Mouse (Mus musculus) hindbrain, embryonic 16.5 days (tissue): ENCODE measurements around the gene Ttc39a. TPM values are rescaled to one million over a fixed set of nuclear protein-coding genes. Genes with fewer than 3 reads are reported as not detected.
A peak's percentile ranks its signal among the peaks of the same experiment; 100 is the strongest.

ENCODE experiments used
- ATAC-seq: fragments of 200-750 bp; cut with Nextera tagmentation; 2 replicates; pipeline ENCODE4 v1.8.0; 2017; ENCODE audit warnings: moderate TSS enrichment, moderate library complexity
- H3K27ac ChIP-seq: fragments of 300-500 bp; sonication (generic); 2 replicates; pipeline ENCODE4 v1.5.1; 2014; ENCODE audit warnings: low read depth, mild to moderate bottlenecking, control low read depth, low read length, moderate library complexity
- H3K27me3 ChIP-seq: fragments of 300-500 bp; sonication (generic); replicated peaks from 2 replicates; pipeline ENCODE4 v1.6.1; 2014; ENCODE audit warnings: low read length; ENCODE audit not compliant: control insufficient read depth, insufficient read depth
- H3K36me3 ChIP-seq: fragments of 300-500 bp; sonication (generic); 2 replicates; pipeline ENCODE4 v1.6.1; 2014; ENCODE audit warnings: mild to moderate bottlenecking, low read length, moderate library complexity, mixed read lengths; ENCODE audit not compliant: control insufficient read depth, insufficient read depth
- H3K4me1 ChIP-seq: fragments of 300-500 bp; sonication (generic); 2 replicates; pipeline ENCODE4 v1.6.1; 2014; ENCODE audit warnings: low read depth, low read length; ENCODE audit not compliant: control insufficient read depth, insufficient read depth
- H3K4me2 ChIP-seq: fragments of 300-500 bp; sonication (generic); 2 replicates; pipeline ENCODE4 v1.6.1; 2014; ENCODE audit warnings: mild to moderate bottlenecking, low read length, control low read depth, moderate library complexity
- H3K4me3 ChIP-seq: fragments of 300-500 bp; sonication (generic); 2 replicates; pipeline ENCODE4 v1.5.1; 2014; ENCODE audit warnings: mild to moderate bottlenecking, low read length, control low read depth, moderate library complexity
- H3K9ac ChIP-seq: fragments of 300-500 bp; sonication (generic); 2 replicates; pipeline ENCODE4 v1.6.1; 2014; ENCODE audit warnings: low read depth, mild to moderate bottlenecking, control low read depth, low read length, moderate library complexity
- H3K9me3 ChIP-seq: fragments of 300-500 bp; sonication (generic); 2 replicates; pipeline ENCODE4 v1.6.1; 2014; ENCODE audit warnings: mild to moderate bottlenecking, low read length, moderate library complexity; ENCODE audit not compliant: control insufficient read depth
- WGBS: fragments of 180-500 bp; shearing (Covaris S2); extraction: QIAGEN DNeasy Blood & Tissue Kit; methylation state at CpG from one replicate; pipeline ENCODE4 v1.1.7; 2014; 5-methylcytosine and 5-hydroxymethylcytosine counted together
- polyA plus RNA-seq: library from polyadenylated mRNA; unstranded; fragments of >200 nt; fragmentation: Nextera tagmentation; extraction: Ambion mirVana; gene quantifications from 2 replicates; pipeline ENCODE4 v1.2.1, GENCODE M21; 2015

The Ttc39a gene
- polyA plus RNA-seq, 1 experiment from 2014 or later, result 5.0 TPM

DNA sequence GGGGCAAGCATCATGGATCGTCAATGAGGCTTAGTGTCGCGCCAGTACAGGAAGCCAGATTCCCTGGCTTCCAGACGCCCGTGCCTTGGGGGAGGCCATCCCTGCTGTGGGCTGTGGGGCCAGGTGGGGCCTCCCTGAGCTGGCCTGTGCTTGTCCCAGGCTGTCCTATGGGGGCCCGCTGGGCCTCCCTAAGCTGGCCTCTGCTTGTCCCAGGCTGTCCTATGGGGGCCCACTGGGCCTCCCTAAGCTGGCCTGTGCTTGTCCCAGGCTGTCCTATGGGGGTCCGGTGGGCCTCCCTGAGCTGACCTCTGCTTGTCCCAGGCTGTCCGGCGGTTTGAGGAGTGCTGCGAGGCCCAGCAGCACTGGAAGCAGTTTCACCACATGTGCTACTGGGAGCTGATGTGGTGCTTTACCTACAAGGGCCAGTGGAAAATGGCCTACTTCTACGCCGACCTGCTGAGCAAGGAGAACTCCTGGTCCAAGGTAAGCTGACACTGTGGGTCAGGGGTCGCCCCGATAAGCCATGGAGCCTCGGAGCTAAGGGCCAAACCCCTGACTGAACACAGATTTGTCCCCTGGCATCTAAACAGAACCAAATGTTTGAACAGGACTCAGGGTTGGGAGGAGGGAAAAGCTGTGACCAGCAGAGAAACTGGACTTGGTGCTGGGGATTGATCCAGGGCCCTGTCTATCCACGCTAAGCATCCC lies 26.4 kb downstream of the Ttc39a start:
- Histone ChIP-seq H3K27ac (no peak overlapping the region), H3K4me3 (no peak overlapping the region), H3K4me2 (no peak overlapping the region), H3K4me1 (no peaks in the 10 kb centered on the region), H3K9ac (no peak overlapping the region; the same call in 1 of the 2 replicates), H3K9me3 (no peaks in the 10 kb centered on the region), H3K36me3 (no peaks in the 10 kb centered on the region), H3K27me3 (no peaks in the 10 kb centered on the region)
- peak; percentile 51; the same call in 1 of the 2 replicates for ATAC-seq
- WGBS, result 81% methylated on average over 16 of the region's 16 CpGs

DNA sequence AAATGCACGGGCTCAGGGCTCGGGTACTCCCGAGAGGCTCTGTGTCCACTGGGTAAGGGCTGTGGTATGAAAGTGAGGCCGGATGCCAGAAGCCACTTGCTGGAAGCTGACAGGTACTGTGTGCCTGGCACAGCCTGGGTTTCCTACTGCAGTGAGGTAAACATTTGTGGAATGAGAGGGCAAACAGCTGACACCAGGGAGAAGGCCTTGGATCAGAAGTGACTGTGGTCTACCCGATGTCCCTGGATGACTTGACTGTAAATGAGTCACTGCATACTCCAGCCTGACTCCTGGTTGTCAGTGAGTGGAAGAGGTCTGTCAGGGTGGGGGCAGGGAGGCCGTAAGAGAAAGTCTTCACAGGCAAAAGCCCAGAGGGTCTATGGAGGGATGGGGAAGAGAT lies 27.2 kb downstream of the Ttc39a start:
- H3K4me2 ChIP-seq, result no peak overlapping the region
- H3K9me3 ChIP-seq, result no peaks in the 10 kb centered on the region
- 82% methylated on average over 6 of the region's 6 CpGs for WGBS
- no peak overlapping the region for H3K9ac ChIP-seq
- no peaks in the 10 kb centered on the region for H3K27me3 ChIP-seq
- no peak overlapping the region for H3K27ac ChIP-seq
- H3K4me1 ChIP-seq, result no peaks in the 10 kb centered on the region
- no peak overlapping the region for H3K4me3 ChIP-seq
- no peaks in the 10 kb centered on the region for H3K36me3 ChIP-seq
- ATAC-seq, result no peak

DNA sequence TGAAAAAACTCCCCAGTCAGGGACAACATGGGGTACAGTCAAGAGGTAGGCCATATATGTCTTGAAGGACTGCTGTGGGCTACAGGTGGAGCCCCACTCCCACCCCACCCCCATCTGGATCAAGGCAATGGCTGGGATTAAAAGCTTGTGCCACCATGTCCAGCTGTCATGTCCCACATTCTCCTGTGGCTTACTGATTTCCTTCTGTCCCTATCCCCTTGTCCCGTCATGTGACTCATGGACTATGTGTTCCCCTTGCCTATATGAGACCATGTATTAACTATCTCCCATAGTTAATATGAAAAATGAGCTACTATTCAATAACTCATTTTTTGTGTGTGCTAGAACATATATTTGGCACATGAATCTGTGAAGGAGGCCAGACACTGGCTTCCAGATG lies 27.8 kb downstream of the Ttc39a start:
- Histone ChIP-seq H3K27ac (no peak overlapping the region), H3K36me3 (no peaks in the 10 kb centered on the region), H3K4me3 (no peak overlapping the region), H3K9me3 (no peaks in the 10 kb centered on the region), H3K4me1 (no peaks in the 10 kb centered on the region), H3K27me3 (no peaks in the 10 kb centered on the region), H3K9ac (no peak overlapping the region), H3K4me2 (no peak overlapping the region)
- 100% methylated on average over 1 of the region's 1 CpGs for WGBS
- no peak for ATAC-seq

DNA sequence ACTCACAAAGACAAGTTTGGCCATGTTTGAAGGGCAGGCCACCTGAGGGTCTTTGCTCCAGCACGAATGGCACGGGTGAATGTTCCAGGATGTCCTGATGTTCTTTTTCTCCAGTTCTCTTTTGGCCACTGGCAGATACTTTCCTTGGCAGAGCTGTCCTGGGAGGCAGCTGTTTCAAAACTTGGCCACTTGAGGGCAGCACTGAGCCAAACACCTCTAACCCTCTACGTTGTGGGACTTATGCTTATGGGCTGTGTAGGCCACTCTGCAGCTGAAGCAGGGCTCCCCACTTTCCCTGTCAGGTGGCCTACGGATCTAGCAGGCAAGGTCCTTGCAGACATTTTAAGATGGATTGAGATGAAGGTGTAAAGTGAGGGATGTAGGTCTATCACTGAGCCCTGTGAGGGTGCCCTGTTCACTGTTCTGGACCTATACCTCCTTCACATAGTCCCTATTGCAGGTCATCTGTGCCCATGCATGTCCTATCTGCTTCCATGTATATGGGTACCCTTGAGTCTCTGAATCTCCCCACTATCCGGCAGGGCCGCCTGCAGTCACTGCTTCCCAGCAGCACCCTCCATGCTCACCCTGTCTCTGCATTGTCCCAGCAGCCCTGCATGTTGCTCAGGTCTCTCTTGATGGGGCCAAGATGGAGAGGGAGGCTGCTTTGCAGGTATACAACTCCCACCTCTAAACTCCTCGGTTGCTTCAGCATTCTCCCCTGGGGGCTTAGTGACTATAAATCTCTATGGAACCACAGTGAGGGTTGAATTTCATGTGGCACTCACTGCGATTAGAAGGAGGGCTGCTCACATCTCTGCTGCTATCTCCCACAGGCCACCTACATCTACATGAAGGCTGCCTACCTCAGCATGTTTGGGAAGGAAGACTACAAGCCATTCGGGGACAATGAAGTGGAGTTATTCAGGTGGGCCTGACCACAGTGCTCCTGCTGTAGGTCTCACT lies 31.8 kb downstream of the Ttc39a start:
- H3K4me1 ChIP-seq, result no peaks in the 10 kb centered on the region
- ATAC-seq, result peak; percentile 78
- no peaks in the 10 kb centered on the region for H3K9me3 ChIP-seq
- WGBS, result 54% methylated on average over 9 of the region's 9 CpGs
- no peak overlapping the region for H3K4me3 ChIP-seq
- H3K36me3 ChIP-seq, result no peaks in the 10 kb centered on the region
- H3K9ac ChIP-seq, result no peak overlapping the region
- no peaks in the 10 kb centered on the region for H3K27me3 ChIP-seq
- no peak overlapping the region for H3K4me2 ChIP-seq
- H3K27ac ChIP-seq, result no peak overlapping the region

DNA sequence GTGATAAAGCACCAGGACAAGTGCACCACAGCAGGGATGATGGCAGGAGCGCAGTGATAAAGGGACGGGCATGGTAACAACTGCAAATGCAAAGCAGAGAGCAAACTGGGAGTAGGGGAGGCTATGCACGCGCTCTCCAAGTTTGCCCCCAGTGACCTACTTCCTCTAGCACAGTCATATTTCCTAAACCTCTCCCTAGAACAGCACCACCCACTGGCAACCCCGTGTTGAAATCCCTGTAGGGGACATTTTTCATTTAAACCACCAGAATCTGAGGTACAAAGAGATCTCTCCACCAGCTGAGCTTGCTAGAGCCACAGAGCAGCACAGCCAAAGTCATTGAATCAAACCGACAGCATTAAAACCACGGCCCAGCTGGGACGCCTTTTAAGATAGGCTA lies 32.7 kb downstream of the Ttc39a start:
- no peak overlapping the region for H3K27ac ChIP-seq
- no peak overlapping the region for H3K9ac ChIP-seq
- 76% methylated on average over 8 of the region's 8 CpGs for WGBS
- H3K36me3 ChIP-seq, result no peaks in the 10 kb centered on the region
- ATAC-seq, result no peak
- no peak overlapping the region for H3K4me3 ChIP-seq
- no peaks in the 10 kb centered on the region for H3K27me3 ChIP-seq
- no peaks in the 10 kb centered on the region for H3K4me1 ChIP-seq
- no peak overlapping the region for H3K4me2 ChIP-seq
- H3K9me3 ChIP-seq, result no peaks in the 10 kb centered on the region

DNA sequence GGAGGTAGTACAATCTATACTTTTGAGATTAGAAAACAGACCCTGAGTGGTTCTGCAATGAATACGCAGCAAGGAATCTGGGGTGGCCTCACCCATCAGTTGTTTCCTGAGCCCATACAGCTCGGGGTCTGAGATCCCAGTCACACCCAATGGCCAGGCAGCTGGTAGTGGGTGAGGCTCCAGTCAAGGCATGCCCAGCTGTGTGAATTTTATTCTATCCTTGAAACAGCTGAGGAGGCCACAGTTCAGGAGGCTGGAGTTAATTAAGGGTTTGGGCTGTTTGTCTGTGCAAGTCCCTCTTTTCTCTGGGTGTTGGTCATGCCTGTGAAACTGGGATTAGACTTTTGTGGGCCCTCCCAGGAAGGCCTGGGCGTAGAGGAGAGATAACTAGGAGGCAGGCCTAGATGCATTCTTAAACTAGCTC lies 33.4 kb downstream of the Ttc39a start:
- no peaks in the 10 kb centered on the region for H3K9me3 ChIP-seq
- H3K36me3 ChIP-seq, result no peaks in the 10 kb centered on the region
- 84% methylated on average over 3 of the region's 3 CpGs for WGBS
- H3K4me1 ChIP-seq, result no peaks in the 10 kb centered on the region
- ATAC-seq, result no peak
- H3K4me2 ChIP-seq, result no peak overlapping the region
- H3K27me3 ChIP-seq, result no peaks in the 10 kb centered on the region
- H3K27ac ChIP-seq, result no peak overlapping the region
- no peak overlapping the region for H3K4me3 ChIP-seq
- H3K9ac ChIP-seq, result no peak overlapping the region

DNA sequence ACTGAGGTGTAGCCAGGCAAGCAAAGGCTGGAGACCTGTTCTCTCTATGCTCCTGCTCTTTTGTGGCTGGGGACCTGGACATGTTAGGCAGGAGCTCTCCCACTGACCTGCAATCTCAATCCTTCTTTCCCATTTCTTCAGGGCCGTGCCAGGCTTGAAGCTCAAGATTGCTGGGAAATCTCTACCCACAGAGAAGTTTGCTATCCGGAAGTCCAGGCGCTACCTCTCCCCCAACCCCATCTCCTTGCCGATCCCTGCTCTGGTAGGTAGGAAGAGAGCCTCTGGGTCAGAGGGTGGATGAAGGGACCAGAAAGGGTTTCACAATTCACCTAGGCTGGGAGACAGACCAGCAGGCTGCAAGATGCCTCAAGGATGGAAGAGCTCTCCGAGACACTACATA lies 34.0 kb downstream of the Ttc39a start:
- H3K9ac ChIP-seq, result no peak overlapping the region
- H3K4me2 ChIP-seq, result no peak overlapping the region
- no peak overlapping the region for H3K27ac ChIP-seq
- no peaks in the 10 kb centered on the region for H3K36me3 ChIP-seq
- no peaks in the 10 kb centered on the region for H3K4me1 ChIP-seq
- no peak overlapping the region for H3K4me3 ChIP-seq
- H3K27me3 ChIP-seq, result no peaks in the 10 kb centered on the region
- ATAC-seq, result no peak
- no peaks in the 10 kb centered on the region for H3K9me3 ChIP-seq
- WGBS, result 97% methylated on average over 5 of the region's 5 CpGs

DNA sequence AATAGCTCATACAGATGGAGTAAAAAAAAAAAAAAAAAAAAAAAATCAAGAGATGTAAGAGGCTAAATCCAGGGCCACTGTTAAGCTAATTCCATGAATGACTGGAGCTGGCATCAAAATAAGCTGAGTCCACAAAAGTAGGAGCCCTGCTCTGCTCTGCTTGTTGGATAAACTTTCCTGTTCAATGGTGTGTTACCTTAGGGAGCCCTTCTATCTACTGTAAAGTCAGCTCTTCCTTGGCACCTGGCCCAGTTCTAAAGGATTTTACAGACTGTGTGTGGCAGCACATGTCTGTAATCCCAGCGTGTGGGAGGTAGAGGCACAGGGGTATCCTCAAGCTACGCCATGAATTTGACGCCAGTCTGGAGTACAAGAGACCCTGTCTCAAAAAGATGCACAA lies 34.6 kb downstream of the Ttc39a start:
- H3K4me1 ChIP-seq, result no peaks in the 10 kb centered on the region
- no peaks in the 10 kb centered on the region for H3K27me3 ChIP-seq
- H3K9me3 ChIP-seq, result no peaks in the 10 kb centered on the region
- no peak overlapping the region for H3K4me3 ChIP-seq
- no peaks in the 10 kb centered on the region for H3K36me3 ChIP-seq
- WGBS, result 78% methylated on average over 3 of the region's 3 CpGs
- no peak for ATAC-seq
- no peak overlapping the region for H3K9ac ChIP-seq
- H3K27ac ChIP-seq, result no peak overlapping the region
- H3K4me2 ChIP-seq, result no peak overlapping the region

DNA sequence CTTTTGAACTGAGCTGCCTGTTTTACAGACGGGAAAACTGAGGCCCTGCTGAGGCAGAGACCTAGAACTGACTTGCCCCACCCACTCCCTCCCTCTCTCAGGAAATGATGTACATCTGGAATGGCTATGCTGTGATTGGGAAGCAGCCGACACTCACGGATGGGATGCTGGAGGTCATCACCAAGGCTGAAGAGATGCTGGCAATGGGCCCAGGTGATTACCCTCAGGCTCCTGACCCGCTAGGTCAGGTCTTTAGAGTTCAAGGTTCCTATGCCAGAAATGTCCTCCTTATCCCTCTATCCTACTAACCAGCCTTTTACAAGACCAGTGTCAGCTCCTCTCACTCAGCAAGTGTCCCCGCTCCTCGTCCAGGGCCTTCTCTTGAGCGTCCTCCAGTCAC lies 35.7 kb downstream of the Ttc39a start:
- Histone ChIP-seq H3K4me3 (no peak overlapping the region), H3K36me3 (no peaks in the 10 kb centered on the region), H3K9me3 (no peaks in the 10 kb centered on the region), H3K9ac (no peak overlapping the region), H3K4me2 (no peak overlapping the region), H3K4me1 (no peaks in the 10 kb centered on the region), H3K27me3 (no peaks in the 10 kb centered on the region), H3K27ac (no peak overlapping the region)
- no peak for ATAC-seq
- 90% methylated on average over 7 of the region's 7 CpGs for WGBS
